ENCODE assay signal across 8 mouse cellular contexts in genomic region chr7:100590845-100591521, GRCm38 (mm10). TPM values are rescaled to one million over a fixed set of nuclear protein-coding genes. Genes with fewer than 3 reads are reported as not detected.
DNase-seq lines count a peak whose midpoint lies in the region; ATAC-seq lines count a peak whose summit lies in the region.

No protein-coding gene starts in this region.

- DNase-seq in MN1 (ENCODE audit: low spot score): peak; percentile 92
- DNase-seq in cerebellum, postnatal 10 days: peak; percentile 77 to 79
- DNase-seq in frontal cortex, postnatal 10 days (ENCODE audit: low spot score in 2 of 2): peak; percentile 69 to 73
- DNase-seq in layer of hippocampus, postnatal 14 days (ENCODE audit: low spot score in 2 of 2): peak; percentile 79 to 85
- DNase-seq in lung, postnatal 14 days: peak; percentile 76
- DNase-seq in retina, adult 2 months (ENCODE audit: low read depth, low spot score): peak; percentile 52
- peak; percentile 70 to 76 for DNase-seq in thymus, postnatal 36 days

- no peaks in the 10 kb centered on the region; the same call in 1 of the 2 replicates for H3K27me3 ChIP-seq in hindbrain, embryonic 12.5 days

- peak overlapping the region; percentile 83 for H3K27ac ChIP-seq in hindbrain, embryonic 12.5 days

- no peaks in the 10 kb centered on the region for H3K9me3 ChIP-seq in hindbrain, embryonic 12.5 days (replicated peaks)

- peak overlapping the region; percentile 49 for H3K4me3 ChIP-seq in hindbrain, embryonic 12.5 days

- no peaks in the 10 kb centered on the region for H3K36me3 ChIP-seq in hindbrain, embryonic 12.5 days

- H3K9ac ChIP-seq in hindbrain, embryonic 12.5 days: peak overlapping the region; percentile 67

- under 1% methylated on average over 15 of the region's 20 CpGs for WGBS in hindbrain, embryonic 12.5 days

- H3K4me1 ChIP-seq in hindbrain, embryonic 12.5 days: 0 out of 2 replicates have a peak, but pooled peaks cover 2% of the 10 kb centered on the region

- H3K4me2 ChIP-seq in hindbrain, embryonic 12.5 days (replicated peaks): peak overlapping the region; percentile 60

- peak; percentile 96 for ATAC-seq in hindbrain, embryonic 12.5 days (ENCODE audit: low FRiP score)

RNA-seq across cellular contexts. Expression of gene Rab6a, which starts 16.2 kb away (rescaled TPM):
- 194 and 218 TPM in 2 replicates for polyA plus RNA-seq in hindbrain, embryonic 12.5 days (2016; fragmentation: Nextera tagmentation; extraction: Ambion mirVana)
- 100 to 1,000 TPM; 374 to 378 TPM for total RNA-seq in layer of hippocampus, postnatal 14 days (2021)

RNA-seq across cellular contexts. Expression of gene Mrpl48, which starts 17.1 kb away (rescaled TPM):
- polyA plus RNA-seq in hindbrain, embryonic 12.5 days (2016; fragmentation: Nextera tagmentation; extraction: Ambion mirVana): 62.3 and 64.6 TPM in 2 replicates
- total RNA-seq in layer of hippocampus, postnatal 14 days (2021): 10 to 100 TPM; 57.7 to 62.5 TPM

RNA-seq across cellular contexts. Expression of gene Coa4, which starts 54.1 kb away (rescaled TPM):
- polyA plus RNA-seq in hindbrain, embryonic 12.5 days (2016; fragmentation: Nextera tagmentation; extraction: Ambion mirVana): 13.4 and 15.6 TPM in 2 replicates
- 10 to 100 TPM in 1 of 2 experiments, 1 to 10 TPM in 1; 7.6 to 10.6 TPM for total RNA-seq in layer of hippocampus, postnatal 14 days (2021)

Comparison
In these comparisons a context has a peak if more than half of its experiments do, and no peak if none do; other contexts are left out.
1. Peak in every context shown above with its lines: DNase-seq, ATAC-seq, H3K4me3 ChIP-seq and H3K27ac ChIP-seq.